26 mouse cellular contexts compared by ENCODE assay signal in the genomic region with DNA sequence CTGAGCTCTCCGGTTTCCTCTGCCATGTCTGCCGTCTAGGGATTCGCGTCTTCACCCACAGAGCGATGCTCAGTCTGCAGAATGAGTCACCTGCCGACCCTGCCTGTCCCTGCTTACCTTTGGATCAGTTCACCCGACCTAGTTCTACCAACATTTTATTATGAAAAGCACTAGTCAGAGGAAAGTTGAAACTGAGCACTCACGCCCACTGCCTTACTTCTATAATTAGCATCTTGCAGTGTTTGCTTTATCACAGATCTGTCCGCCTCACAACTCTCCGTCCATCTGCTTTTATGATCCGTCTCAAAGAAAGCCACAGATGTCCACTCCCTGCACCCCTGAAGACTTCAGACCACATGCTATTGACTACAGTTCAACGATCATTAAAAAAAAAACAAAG.
"Had no signal": no experiment of that assay in that cellular context is flagged by ENCODE, and none has a peak within 500 bp of the region (broad histone marks: within the 10 kb centered on the region; RNA-seq: fewer than 3 reads in every experiment).

No protein-coding gene starts in this region.

- ATAC-seq: hindbrain, postnatal 0 days; intestine, embryonic 16.5 days; liver, embryonic 12.5 days had no signal

- H3K4me3 ChIP-seq: heart, adult 2 months; heart, embryonic 13.5 days; heart, embryonic 15.5 days; hindbrain, embryonic 13.5 days; hindbrain, embryonic 15.5 days; kidney, embryonic 15.5 days; limb, embryonic 13.5 days; limb, embryonic 15.5 days; liver, embryonic 12.5 days had no signal

- DNase-seq: gastrocnemius, postnatal 14 days; gastrocnemius, postnatal 36 days; heart, adult 11 months; heart, adult 2 months; heart, postnatal 14 days; heart, postnatal 36 days; kidney, adult 11 months; kidney, adult 2 months; kidney, adult 9 months; kidney, postnatal 14 days; kidney, postnatal 36 days; layer of hippocampus, adult 9-11 months; layer of hippocampus, postnatal 36 days; left cerebral cortex, postnatal 4 days had no signal

- H3K27ac ChIP-seq: heart, adult 2 months; heart, embryonic 13.5 days; heart, embryonic 15.5 days; hindbrain, embryonic 13.5 days; hindbrain, embryonic 15.5 days; hindbrain, postnatal 0 days; kidney, embryonic 15.5 days; kidney, postnatal 0 days; limb, embryonic 13.5 days; limb, embryonic 15.5 days; liver, embryonic 12.5 days; liver, embryonic 14.5 days had no signal
